Mouse (Mus musculus): ENCODE results near the gene Dpf3. TPM values are rescaled to one million over a fixed set of nuclear protein-coding genes. Genes with fewer than 3 reads are reported as not detected.

Gene Dpf3
- polyA plus RNA-seq, 1 experiment from 2014 or later: 19.2 TPM

DNA sequence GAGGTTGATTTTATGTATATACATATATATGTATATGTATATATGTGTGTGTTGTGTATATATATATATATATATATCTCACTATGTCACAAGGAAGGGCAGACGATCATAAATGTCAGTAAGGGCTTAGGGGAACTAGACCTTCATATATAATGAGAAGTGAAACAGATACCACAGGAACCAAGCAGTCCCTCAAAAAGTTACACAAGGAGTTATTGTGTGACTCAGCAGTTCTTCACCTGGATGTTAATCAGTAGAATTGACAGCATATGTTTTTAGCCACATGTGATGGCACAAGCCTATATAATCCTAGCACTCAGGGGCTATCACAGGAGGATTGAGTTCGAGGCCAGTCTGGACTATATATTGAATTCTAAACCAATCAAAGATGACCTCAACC is 49.5 kb downstream of the Dpf3 start:
- Histone ChIP-seq H3K36me3 (ENCODE audit: control insufficient read depth, insufficient read depth) (no peaks in the 10 kb centered on the region), H3K4me1 (ENCODE audit: control insufficient read depth, insufficient read depth, low read length) (peaks cover 13% of the 10 kb centered on the region), H3K4me3 (ENCODE audit: low read length) (no peak overlapping the region), H3K27me3 (ENCODE audit: control insufficient read depth, insufficient read depth, low read length) (no peaks in the 10 kb centered on the region), H3K9ac (ENCODE audit: low read length) (no peak overlapping the region), H3K4me2 (ENCODE audit: low read depth, low read length) (no peak overlapping the region), H3K9me3 (replicated peaks; ENCODE audit: control insufficient read depth, low read length) (no peaks in the 10 kb centered on the region), H3K27ac (ENCODE audit: low read length) (no peak overlapping the region)
- ATAC-seq (replicated peaks; ENCODE audit: extremely low read depth, insufficient read depth, low FRiP score): no peak
- WGBS: 81% methylated on average over 2 of the region's 2 CpGs

GRCm38 (mm10) chr12:83433987-83434698 is 53.4 kb downstream of the Dpf3 start:
- 26% methylated on average over 10 of the region's 10 CpGs for WGBS
- no peak overlapping the region for H3K4me3 ChIP-seq (ENCODE audit: low read length)
- H3K27ac ChIP-seq (ENCODE audit: low read length): peak overlapping the region; percentile 12; the same call in 1 of the 2 replicates

GRCm38 (mm10) chr12:83433436-83433835 is 54.1 kb downstream of the Dpf3 start:
- ATAC-seq (replicated peaks; ENCODE audit: extremely low read depth, insufficient read depth, low FRiP score): no peak
- H3K27me3 ChIP-seq (ENCODE audit: control insufficient read depth, insufficient read depth, low read length): no peaks in the 10 kb centered on the region
- H3K4me1 ChIP-seq (ENCODE audit: control insufficient read depth, insufficient read depth, low read length): peaks cover 13% of the 10 kb centered on the region
- H3K4me3 ChIP-seq (ENCODE audit: low read length): no peak overlapping the region
- WGBS: 93% methylated on average over 4 of the region's 4 CpGs
- no peak overlapping the region for H3K9ac ChIP-seq (ENCODE audit: low read length)
- H3K4me2 ChIP-seq (ENCODE audit: low read depth, low read length): no peak overlapping the region
- no peaks in the 10 kb centered on the region for H3K36me3 ChIP-seq (ENCODE audit: control insufficient read depth, insufficient read depth)
- no peaks in the 10 kb centered on the region for H3K9me3 ChIP-seq (replicated peaks; ENCODE audit: control insufficient read depth, low read length)
- H3K27ac ChIP-seq (ENCODE audit: low read length): no peak overlapping the region

More at GRCm38 (mm10) chr12:83433987-83434698, 53.4 kb downstream of the Dpf3 start:
- Histone ChIP-seq H3K4me1 (ENCODE audit: control insufficient read depth, insufficient read depth, low read length) (peaks cover 13% of the 10 kb centered on the region), H3K9me3 (replicated peaks; ENCODE audit: control insufficient read depth, low read length) (no peaks in the 10 kb centered on the region), H3K27me3 (ENCODE audit: control insufficient read depth, insufficient read depth, low read length) (no peaks in the 10 kb centered on the region), H3K4me2 (ENCODE audit: low read depth, low read length) (no peak overlapping the region), H3K36me3 (ENCODE audit: control insufficient read depth, insufficient read depth) (no peaks in the 10 kb centered on the region), H3K9ac (ENCODE audit: low read length) (no peak overlapping the region)
- no peak for ATAC-seq (replicated peaks; ENCODE audit: extremely low read depth, insufficient read depth, low FRiP score)

DNA sequence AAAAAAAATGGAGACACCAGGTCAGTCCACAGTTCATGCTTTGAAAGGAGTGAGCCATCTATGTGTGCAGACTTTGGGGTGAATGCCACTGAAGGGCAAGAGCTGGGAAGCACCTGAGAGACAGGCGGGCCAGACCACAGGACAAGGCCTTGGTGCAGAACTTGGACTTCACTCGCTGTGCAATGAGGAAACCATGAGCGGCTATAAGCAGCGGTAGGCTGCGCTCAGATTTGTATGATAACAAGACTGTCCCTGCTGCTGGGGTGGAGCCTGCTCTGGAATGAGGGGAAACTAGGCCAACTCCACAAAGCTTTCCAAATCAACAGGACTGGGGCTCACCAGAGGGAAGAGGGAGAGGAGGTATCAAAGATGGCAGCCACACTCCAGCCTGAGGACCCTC is 57.3 kb downstream of the Dpf3 start:
- no peaks in the 10 kb centered on the region for H3K36me3 ChIP-seq (ENCODE audit: control insufficient read depth, insufficient read depth)
- H3K4me1 ChIP-seq (ENCODE audit: control insufficient read depth, insufficient read depth, low read length): peaks cover 29% of the 10 kb centered on the region
- no peaks in the 10 kb centered on the region for H3K27me3 ChIP-seq (ENCODE audit: control insufficient read depth, insufficient read depth, low read length)
- ATAC-seq (replicated peaks; ENCODE audit: extremely low read depth, insufficient read depth, low FRiP score): no peak
- WGBS: 86% methylated on average over 5 of the region's 5 CpGs
- no peak overlapping the region for H3K9ac ChIP-seq (ENCODE audit: low read length)
- no peak overlapping the region for H3K4me3 ChIP-seq (ENCODE audit: low read length)
- H3K4me2 ChIP-seq (ENCODE audit: low read depth, low read length): no peak overlapping the region
- H3K27ac ChIP-seq (ENCODE audit: low read length): no peak overlapping the region
- no peaks in the 10 kb centered on the region for H3K9me3 ChIP-seq (replicated peaks; ENCODE audit: control insufficient read depth, low read length)

- Histone ChIP-seq H3K9ac (ENCODE audit: low read length) (no peak overlapping the region), H3K27me3 (ENCODE audit: control insufficient read depth, insufficient read depth, low read length) (no peaks in the 10 kb centered on the region), H3K4me1 (ENCODE audit: control insufficient read depth, insufficient read depth, low read length) (peaks cover 31% of the 10 kb centered on the region), H3K36me3 (ENCODE audit: control insufficient read depth, insufficient read depth) (no peaks in the 10 kb centered on the region), H3K27ac (ENCODE audit: low read length) (no peak overlapping the region), H3K4me2 (ENCODE audit: low read depth, low read length) (no peak overlapping the region), H3K4me3 (ENCODE audit: low read length) (no peak overlapping the region), H3K9me3 (replicated peaks; ENCODE audit: control insufficient read depth, low read length) (no peaks in the 10 kb centered on the region)
- 46% methylated on average over 9 of the region's 9 CpGs for WGBS
- ATAC-seq (replicated peaks; ENCODE audit: extremely low read depth, insufficient read depth, low FRiP score): no peak
Measured at GRCm38 (mm10) chr12:83428016-83428415, 59.5 kb downstream of the Dpf3 start.

GRCm38 (mm10) chr12:83427601-83428000 is 59.9 kb downstream of the Dpf3 start:
- H3K4me3 ChIP-seq (ENCODE audit: low read length): no peak overlapping the region
- no peak overlapping the region for H3K9ac ChIP-seq (ENCODE audit: low read length)
- 35% methylated on average over 4 of the region's 4 CpGs for WGBS
- H3K27ac ChIP-seq (ENCODE audit: low read length): no peak overlapping the region
- no peaks in the 10 kb centered on the region for H3K9me3 ChIP-seq (replicated peaks; ENCODE audit: control insufficient read depth, low read length)
- H3K4me2 ChIP-seq (ENCODE audit: low read depth, low read length): no peak overlapping the region
- H3K4me1 ChIP-seq (ENCODE audit: control insufficient read depth, insufficient read depth, low read length): peaks cover 31% of the 10 kb centered on the region
- ATAC-seq (replicated peaks; ENCODE audit: extremely low read depth, insufficient read depth, low FRiP score): no peak
- H3K36me3 ChIP-seq (ENCODE audit: control insufficient read depth, insufficient read depth): no peaks in the 10 kb centered on the region
- no peaks in the 10 kb centered on the region for H3K27me3 ChIP-seq (ENCODE audit: control insufficient read depth, insufficient read depth, low read length)

DNA sequence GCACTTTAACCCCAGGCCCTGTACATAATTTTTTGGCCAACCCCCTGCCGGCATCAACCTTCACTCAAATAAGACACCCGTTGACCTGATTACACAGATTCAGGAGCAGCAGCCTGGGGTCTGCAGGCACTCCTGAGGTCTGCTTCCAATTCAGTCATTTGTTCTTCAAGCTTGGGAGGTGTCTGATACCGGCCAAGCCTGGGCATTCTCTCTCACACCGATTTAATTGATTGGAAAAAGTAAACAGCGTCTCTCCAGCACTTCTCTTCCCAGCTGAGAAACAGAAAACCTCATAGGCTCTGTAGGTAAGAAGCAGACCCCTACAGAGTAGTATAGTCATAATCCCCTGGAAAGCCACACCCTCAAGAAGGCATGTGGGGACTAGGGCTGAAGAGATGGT is 61.2 kb downstream of the Dpf3 start:
- H3K9ac ChIP-seq (ENCODE audit: low read length): no peak overlapping the region
- H3K36me3 ChIP-seq (ENCODE audit: control insufficient read depth, insufficient read depth): no peaks in the 10 kb centered on the region
- peaks cover 31% of the 10 kb centered on the region for H3K4me1 ChIP-seq (ENCODE audit: control insufficient read depth, insufficient read depth, low read length)
- WGBS: 51% methylated on average over 5 of the region's 5 CpGs
- no peaks in the 10 kb centered on the region for H3K27me3 ChIP-seq (ENCODE audit: control insufficient read depth, insufficient read depth, low read length)
- H3K4me2 ChIP-seq (ENCODE audit: low read depth, low read length): no peak overlapping the region
- H3K9me3 ChIP-seq (replicated peaks; ENCODE audit: control insufficient read depth, low read length): no peaks in the 10 kb centered on the region
- H3K27ac ChIP-seq (ENCODE audit: low read length): no peak overlapping the region
- ATAC-seq (replicated peaks; ENCODE audit: extremely low read depth, insufficient read depth, low FRiP score): no peak
- H3K4me3 ChIP-seq (ENCODE audit: low read length): no peak overlapping the region

DNA sequence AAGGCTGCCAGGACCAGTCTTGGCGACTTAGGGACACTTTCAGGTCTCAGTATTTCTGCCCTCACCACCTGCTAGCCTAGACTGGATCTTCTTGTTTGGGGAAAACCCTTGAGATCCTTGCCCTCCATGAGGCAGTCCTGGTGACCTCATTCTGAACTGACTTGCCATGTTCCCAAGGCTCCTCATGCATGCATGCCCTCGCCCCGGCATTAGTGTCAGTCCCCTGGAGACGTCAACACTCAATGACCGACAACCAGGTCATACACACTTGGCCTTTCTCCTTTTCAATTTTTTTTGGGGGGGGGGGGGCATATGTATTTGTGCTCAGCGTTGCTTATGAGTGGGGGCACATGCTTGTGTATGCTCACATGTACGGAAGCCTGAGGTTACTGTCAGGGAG is 61.8 kb downstream of the Dpf3 start:
- Histone ChIP-seq H3K9ac (ENCODE audit: low read length) (no peak overlapping the region), H3K9me3 (replicated peaks; ENCODE audit: control insufficient read depth, low read length) (peaks cover 4% of the 10 kb centered on the region; the same call in 1 of the 2 replicates), H3K27me3 (ENCODE audit: control insufficient read depth, insufficient read depth, low read length) (no peaks in the 10 kb centered on the region), H3K36me3 (ENCODE audit: control insufficient read depth, insufficient read depth) (0 out of 2 replicates have a peak, but pooled peaks cover 3% of the 10 kb centered on the region), H3K4me3 (ENCODE audit: low read length) (no peak overlapping the region), H3K4me1 (ENCODE audit: control insufficient read depth, insufficient read depth, low read length) (peaks cover 31% of the 10 kb centered on the region), H3K4me2 (ENCODE audit: low read depth, low read length) (0 out of 2 replicates have a peak overlapping the region, but pooled peaks have one; percentile 44), H3K27ac (ENCODE audit: low read length) (peak overlapping the region; percentile 85)
- WGBS: 52% methylated on average over 7 of the region's 7 CpGs
- no peak for ATAC-seq (replicated peaks; ENCODE audit: extremely low read depth, insufficient read depth, low FRiP score)

DNA sequence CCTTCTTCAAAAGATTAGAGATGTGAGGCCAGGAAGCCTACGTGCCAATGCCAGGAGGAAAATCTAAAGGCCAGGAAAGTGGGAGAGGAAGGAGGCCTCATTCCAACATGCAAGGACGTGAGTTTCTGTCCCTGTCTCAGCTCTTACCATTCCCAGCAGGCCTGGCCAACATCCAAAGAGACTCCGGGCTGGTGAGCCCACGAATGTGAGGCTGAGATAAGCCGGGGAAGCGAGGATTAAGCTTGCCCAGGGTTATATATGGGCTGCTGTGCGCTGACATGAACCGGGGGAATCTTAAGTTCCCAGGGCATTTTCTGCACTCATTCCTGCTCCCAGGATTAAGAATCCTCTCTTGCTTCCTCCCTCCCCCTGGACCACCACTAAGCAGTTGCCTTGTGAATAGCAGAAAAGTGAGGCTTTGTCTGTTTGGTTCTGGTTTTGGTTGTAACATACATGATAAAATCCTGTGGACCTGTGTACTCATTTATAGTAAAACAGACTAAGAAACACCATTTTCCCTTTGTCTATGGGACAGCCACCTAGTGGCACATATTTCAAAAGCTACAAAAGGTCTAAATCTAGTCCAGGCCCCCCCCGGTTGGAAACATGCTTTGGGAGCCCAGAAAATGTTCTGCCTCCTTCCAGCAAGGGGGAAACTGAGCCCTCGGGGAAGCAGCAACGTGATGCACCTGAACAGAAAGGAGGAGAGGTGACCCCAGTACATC is 62.6 kb downstream of the Dpf3 start:
- WGBS: 23% methylated on average over 11 of the region's 11 CpGs

More for the DNA sequence above, 62.6 kb downstream of the Dpf3 start:
- peak overlapping the region; percentile 44 for H3K4me2 ChIP-seq (ENCODE audit: low read depth, low read length)
- H3K27ac ChIP-seq (ENCODE audit: low read length): peak overlapping the region; percentile 85
- no peaks in the 10 kb centered on the region for H3K27me3 ChIP-seq (ENCODE audit: control insufficient read depth, insufficient read depth, low read length)
- peaks cover 31% of the 10 kb centered on the region for H3K4me1 ChIP-seq (ENCODE audit: control insufficient read depth, insufficient read depth, low read length)
- peaks cover 4% of the 10 kb centered on the region; the same call in 1 of the 2 replicates for H3K9me3 ChIP-seq (replicated peaks; ENCODE audit: control insufficient read depth, low read length)
- ATAC-seq (replicated peaks; ENCODE audit: extremely low read depth, insufficient read depth, low FRiP score): peak; percentile 89
- H3K9ac ChIP-seq (ENCODE audit: low read length): peak overlapping the region; percentile 28
- H3K36me3 ChIP-seq (ENCODE audit: control insufficient read depth, insufficient read depth): 0 out of 2 replicates have a peak, but pooled peaks cover 3% of the 10 kb centered on the region
- peak overlapping the region; percentile 13; the same call in 1 of the 2 replicates for H3K4me3 ChIP-seq (ENCODE audit: low read length)
